Mouse (Mus musculus) layer of hippocampus, postnatal 36 days (tissue): ENCODE data around the gene Gfpt2. TPM values are rescaled to one million over a fixed set of nuclear protein-coding genes. Genes with fewer than 3 reads are reported as not detected.

Experiments
- DNase-seq, 2 experiments: peaks; one replicate each; pipeline ENCODE4 v3.0.0; 2022
- total RNA-seq, 2 experiments: library from RNA; stranded (reverse); gene quantifications; 2 replicates each; pipeline ENCODE4 v1.2.3; 2021

Gene Gfpt2
- total RNA-seq, 2 experiments from 2014 or later = 3.8 to 3.9 TPM

GRCm38 (mm10) chr11:49841886-49842285, 47.9 kb downstream of the Gfpt2 start:
- DNase-seq = no peak

GRCm38 (mm10) chr11:49842718-49843117, 48.7 kb downstream of the Gfpt2 start:
- no peak for DNase-seq

- DNase-seq = no peak
Observed at GRCm38 (mm10) chr11:49844311-49844710, 50.3 kb downstream of the Gfpt2 start.

GRCm38 (mm10) chr11:49844969-49845368, 51.0 kb downstream of the Gfpt2 start:
- DNase-seq = peak; percentile 33 to 51

- no peak for DNase-seq
Observed at GRCm38 (mm10) chr11:49845958-49846357, 52.0 kb downstream of the Gfpt2 start.

- peak; percentile 97 for DNase-seq
Observed at GRCm38 (mm10) chr11:49846401-49847070, 52.6 kb downstream of the Gfpt2 start, which contains the start of gene Mapk9. Gene Mapk9, plus strand, starts transcription at chr11:49846751.

GRCm38 (mm10) chr11:49847071-49847810, 53.3 kb downstream of the Gfpt2 start:
- DNase-seq = peak in 1 of 2 experiments; percentile 36

GRCm38 (mm10) chr11:49847811-49848078, 53.8 kb downstream of the Gfpt2 start:
- DNase-seq = no peak

- no peak for DNase-seq
Observed at GRCm38 (mm10) chr11:49848080-49848815, 54.3 kb downstream of the Gfpt2 start.

GRCm38 (mm10) chr11:49850331-49850730, 56.4 kb downstream of the Gfpt2 start:
- DNase-seq = no peak

- DNase-seq = no peak
Observed at GRCm38 (mm10) chr11:49855144-49855543, 61.2 kb downstream of the Gfpt2 start.

- no peak for DNase-seq
Observed at GRCm38 (mm10) chr11:49861139-49861538, 67.2 kb downstream of the Gfpt2 start.

GRCm38 (mm10) chr11:49863926-49864325, 69.9 kb downstream of the Gfpt2 start:
- no peak for DNase-seq

GRCm38 (mm10) chr11:49867320-49867719, 73.3 kb downstream of the Gfpt2 start:
- DNase-seq = no peak

- DNase-seq = no peak
Observed at GRCm38 (mm10) chr11:49869762-49870161, 75.8 kb downstream of the Gfpt2 start.

GRCm38 (mm10) chr11:49871914-49872313, 77.9 kb downstream of the Gfpt2 start:
- peak in 1 of 2 experiments; percentile 31 for DNase-seq

- DNase-seq = no peak
Observed at GRCm38 (mm10) chr11:49872779-49873178, 78.8 kb downstream of the Gfpt2 start.

GRCm38 (mm10) chr11:49876948-49877817, 83.2 kb downstream of the Gfpt2 start:
- no peak for DNase-seq

- no peak for DNase-seq
Observed at GRCm38 (mm10) chr11:49879950-49880642, 86.1 kb downstream of the Gfpt2 start.

GRCm38 (mm10) chr11:49883394-49883793, 89.4 kb downstream of the Gfpt2 start:
- DNase-seq = no peak
